Mouse (Mus musculus) left cerebral cortex, adult 9 months (tissue): ENCODE measurements at regions not wholly inside any gene's neighbourhood (a gene's known extent, or its start where the extent isn't known, plus 50 kb on each side); places are given as distances from the start of the nearest gene placed in this dataset.

Experiments
- DNase-seq, 2 experiments: peaks; one replicate each; pipeline ENCODE4 v3.0.0; 2022; ENCODE audit warnings: low spot score in 2 of 2

DNA sequence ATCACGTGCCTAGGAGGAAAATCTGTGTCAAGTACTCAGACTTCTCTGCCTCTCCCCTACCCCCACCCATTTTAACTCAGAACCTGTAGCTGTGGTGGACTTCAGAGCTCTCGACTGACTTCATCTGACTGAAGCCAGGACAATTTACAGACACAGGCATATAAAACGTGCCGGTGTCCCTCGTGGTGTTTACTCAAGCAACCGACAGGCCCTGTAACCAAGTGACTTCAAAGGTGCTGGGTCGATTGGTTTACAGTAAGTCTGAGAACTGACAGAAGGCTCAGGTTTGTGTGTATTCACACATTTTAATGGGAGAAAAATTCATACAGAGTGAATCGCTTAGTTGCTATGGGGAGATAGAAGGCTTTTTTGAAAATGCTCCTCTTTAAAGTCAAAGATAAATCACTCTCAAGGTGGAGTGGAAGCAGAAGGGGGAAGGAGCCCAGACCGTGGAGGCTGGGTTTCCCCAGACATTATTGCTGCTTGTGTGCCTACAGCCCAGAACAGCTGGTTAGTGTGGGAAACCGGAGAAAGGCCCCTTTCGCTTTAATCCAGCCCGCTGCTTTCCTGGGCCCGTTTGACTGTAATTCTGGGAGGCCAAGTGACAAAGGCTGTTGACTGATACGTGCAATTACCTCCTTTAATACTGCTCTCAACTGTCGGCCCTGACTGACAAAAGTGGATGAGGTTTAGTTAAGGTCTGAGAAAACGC is 218.6 kb downstream of the Sox2 start:
- no peak for DNase-seq

DNA sequence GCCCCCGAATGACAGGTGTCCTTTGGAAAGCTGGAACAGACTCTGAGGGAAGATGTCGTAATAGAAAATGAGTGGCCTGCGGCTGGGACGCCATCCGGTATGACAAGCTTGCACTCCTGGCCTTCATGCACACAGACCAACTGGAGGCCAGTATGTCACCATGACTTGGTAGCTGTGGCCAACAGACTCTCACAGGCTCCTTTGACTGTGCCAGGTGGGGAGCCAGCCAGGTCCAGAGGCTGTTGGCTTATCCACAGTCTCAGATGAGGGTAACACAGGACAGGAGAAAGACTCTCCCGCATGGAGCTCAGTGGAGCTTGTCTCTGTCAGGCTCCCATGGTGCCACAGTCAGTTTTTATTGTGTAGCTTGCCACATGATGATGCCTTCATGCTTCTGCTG is 219.7 kb downstream of the Sox2 start:
- no peak for DNase-seq

GRCm38 (mm10) chr3:34885137-34885536 is 234.9 kb downstream of the Sox2 start:
- DNase-seq = no peak

DNA sequence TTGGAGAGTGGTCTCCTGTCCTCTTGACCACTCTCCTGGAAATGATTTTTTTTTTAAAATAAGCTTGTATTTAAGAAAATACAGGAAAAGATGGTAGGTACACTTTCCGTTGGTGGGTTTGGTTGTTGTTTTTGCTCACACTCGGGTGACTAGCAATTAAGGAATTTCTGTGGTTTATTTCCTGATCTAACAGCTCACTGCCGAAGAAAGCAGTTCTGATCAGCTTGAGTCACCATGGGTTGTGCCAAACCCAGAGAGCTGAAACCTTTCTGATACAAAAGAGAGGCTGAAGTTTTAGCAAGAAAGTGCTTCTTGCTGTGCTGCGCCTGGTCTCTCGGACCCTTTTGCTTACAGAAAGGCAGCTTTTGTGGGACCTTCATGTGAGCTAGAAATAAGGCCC is 243.2 kb downstream of the Sox2 start:
- DNase-seq = no peak

- DNase-seq = no peak
Observed at GRCm38 (mm10) chr3:34903106-34903505, 252.9 kb downstream of the Sox2 start.

DNA sequence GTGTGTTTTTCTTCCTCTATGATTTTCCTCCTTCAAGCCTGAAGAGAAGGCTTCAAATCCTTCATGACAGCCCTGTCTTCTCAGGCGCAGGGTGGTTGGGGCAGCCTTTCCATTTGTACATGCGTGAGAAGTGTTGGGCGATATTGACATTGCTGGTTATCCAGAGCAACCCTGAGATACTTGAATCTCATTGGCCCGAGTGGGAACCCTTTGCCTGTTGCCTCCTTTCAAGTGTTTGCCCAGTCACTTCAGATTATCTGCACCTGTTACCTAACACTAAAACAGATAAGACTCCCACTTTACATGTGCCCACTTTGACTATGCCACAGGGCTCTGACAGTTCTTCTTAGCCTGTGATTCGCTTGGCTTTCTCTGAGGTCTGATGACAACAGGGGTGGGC is 258.3 kb downstream of the Sox2 start:
- no peak for DNase-seq

- DNase-seq = no peak
Observed at GRCm38 (mm10) chr3:34909350-34909749, 259.1 kb downstream of the Sox2 start.

DNA sequence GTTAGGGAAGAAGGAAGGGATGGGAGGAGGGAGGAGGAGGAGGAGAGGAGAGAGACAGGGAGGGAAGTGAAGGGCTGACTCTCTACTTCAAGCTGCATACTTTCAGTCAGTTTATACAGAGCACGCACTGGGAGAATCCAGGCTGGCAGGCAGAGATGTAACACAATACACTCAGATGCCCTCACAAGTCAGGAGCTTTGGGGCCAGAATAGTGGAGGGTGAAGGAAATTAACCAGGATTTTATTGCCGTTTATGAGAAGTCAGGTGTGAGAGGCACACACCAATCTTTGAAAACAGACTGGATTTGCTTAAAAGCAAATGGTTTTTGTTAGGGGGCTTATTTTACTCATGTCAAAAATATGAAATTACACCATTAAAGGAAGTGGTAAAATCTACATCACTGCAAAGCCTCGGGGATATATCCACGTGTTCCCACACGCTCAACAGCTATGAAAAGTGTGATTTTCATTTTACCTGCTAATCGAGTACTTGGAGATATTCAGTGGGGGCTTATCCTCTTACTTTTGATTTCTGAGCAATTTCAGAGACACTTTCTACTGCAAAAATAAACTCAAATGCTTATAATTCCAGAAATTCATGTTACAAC is 268.2 kb downstream of the Sox2 start:
- no peak for DNase-seq

DNA sequence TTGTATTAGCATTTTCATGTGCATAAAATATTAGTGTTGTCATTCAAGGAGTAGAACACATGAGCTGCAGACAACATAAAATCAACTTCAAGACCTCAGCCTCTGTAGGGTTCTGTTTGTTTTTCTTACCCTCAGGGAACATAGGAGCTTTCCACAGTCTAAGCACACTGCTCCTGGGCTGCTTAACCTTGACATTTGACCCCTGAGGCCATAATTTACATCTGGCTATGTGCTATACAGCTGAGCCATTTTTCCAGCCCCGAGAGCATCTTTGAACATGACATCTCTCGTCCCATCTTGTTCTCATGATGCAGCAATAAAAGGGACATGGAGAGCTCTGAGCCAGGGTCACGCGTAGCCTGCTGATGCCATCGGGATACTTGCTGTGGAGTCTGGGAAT is 270.3 kb downstream of the Sox2 start:
- DNase-seq = no peak

DNA sequence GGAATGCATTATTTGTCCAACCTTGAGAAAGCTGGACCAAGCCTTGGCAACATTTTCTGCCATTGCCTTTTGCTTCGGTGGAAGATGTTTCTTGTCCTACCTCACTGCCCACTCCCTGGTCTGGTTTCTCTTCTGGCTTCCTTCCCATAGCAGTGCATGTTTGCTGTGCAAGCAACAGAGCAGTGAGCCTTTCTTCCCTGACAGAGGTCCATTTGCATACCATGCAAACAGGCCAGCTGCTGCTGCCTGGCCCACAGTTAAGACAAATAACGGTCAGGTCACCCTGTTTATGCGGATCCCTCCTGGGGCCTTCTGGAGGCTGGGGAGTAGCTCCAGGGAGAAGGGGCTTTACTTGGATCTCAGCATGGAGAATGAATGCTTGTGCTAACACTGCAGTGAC is 299.7 kb downstream of the Sox2 start:
- DNase-seq = no peak

- no peak for DNase-seq
Observed at GRCm38 (mm10) chr3:34956183-34956582, 306.0 kb downstream of the Sox2 start.

DNA sequence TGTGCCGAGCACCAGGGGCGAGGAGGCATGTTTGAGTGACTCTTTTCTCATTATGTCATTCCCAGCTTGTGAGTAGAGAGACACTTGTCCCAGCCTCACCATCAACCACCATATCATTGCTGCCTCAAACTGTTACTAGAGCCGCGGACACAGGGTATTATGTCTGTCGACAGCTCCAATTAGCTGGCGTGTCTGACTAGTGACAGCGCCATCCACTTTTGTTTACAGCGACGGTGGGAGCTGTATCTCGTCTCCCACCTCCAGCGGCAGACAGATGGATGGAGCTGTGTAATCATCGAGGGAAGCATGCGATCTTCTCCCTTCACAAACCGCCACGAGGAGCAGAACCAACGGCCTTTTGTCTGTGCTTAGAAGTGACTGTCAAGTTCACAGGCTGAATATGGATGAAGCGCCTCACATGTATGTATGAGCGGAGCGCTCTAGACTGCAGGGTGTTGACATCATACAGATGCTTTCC is 308.9 kb downstream of the Sox2 start:
- no peak for DNase-seq

- no peak for DNase-seq
Observed at GRCm38 (mm10) chr3:34966442-34966841, 316.2 kb downstream of the Sox2 start.

GRCm38 (mm10) chr3:34967911-34968310 is 317.7 kb downstream of the Sox2 start:
- no peak for DNase-seq

DNA sequence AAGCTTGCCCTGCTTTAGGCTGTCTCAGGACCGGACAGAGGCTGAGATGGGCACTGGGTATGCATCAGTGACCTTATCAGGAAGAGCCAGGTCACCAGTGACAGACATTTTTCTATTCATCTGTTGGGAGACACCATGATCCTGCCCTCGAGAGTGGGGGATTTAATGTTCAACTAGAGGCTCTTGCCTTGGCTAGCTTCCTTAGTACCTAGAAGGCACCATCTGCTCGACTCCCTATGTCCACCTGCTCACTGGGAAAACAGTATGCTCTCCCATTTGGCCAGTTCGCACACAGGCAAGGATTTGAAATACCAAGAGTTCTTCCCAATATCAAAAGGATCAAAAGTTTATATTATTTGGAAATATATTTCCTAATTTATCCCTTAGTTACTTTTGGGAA is 321.3 kb downstream of the Sox2 start:
- no peak for DNase-seq

GRCm38 (mm10) chr3:34974371-34974770 is 324.2 kb downstream of the Sox2 start:
- no peak for DNase-seq
